ENCODE assay signal across 14 mouse cellular contexts in the genomic region with DNA sequence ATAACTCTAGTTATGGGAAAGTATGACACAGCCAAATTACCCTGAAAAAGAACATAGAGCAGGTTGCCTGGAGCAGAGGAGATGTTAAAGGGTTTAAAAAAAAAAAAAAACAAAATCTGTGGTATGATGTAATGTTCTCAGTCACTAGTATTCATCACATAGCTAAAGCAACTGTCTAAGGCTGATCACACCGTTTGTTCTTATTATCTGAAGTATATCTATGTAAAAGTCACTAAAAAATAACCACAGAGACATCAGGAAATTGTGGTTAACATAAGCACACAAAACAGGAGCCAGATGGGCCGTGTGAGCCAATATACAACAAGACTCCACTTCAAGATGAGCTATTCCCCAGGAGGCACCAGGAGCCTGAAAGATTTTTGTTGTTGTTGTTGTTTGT. TPM values are rescaled to one million over a fixed set of nuclear protein-coding genes. Genes with fewer than 3 reads are reported as not detected.
DNase-seq lines count a peak whose midpoint lies in the region; ATAC-seq and TF ChIP-seq lines count a peak whose summit lies in the region.
"Had no signal": no experiment of that assay in that cellular context is flagged by ENCODE, and none has a peak within 500 bp of the region (broad histone marks: within the 10 kb centered on the region; RNA-seq: fewer than 3 reads in every experiment).

No protein-coding gene starts in this region.

- TF ChIP-seq POLR2A in spleen, adult 2 months (IDR thresholded peaks at IDR 0.05; ENCODE audit: low read depth, low read length) = no peak

- H3K9me3 ChIP-seq in G1E (replicated peaks) = no peaks in the 10 kb centered on the region
- H3K9me3 ChIP-seq: heart, embryonic 13.5 days had no signal

- H3K4me3 ChIP-seq in spleen, adult 2 months (ENCODE audit: extremely low read depth, insufficient read depth, insufficient read length) = peak overlapping the region; percentile 17; the same call in 1 of the 2 replicates
- no peak overlapping the region; the same call in 1 of the 2 replicates for H3K4me3 ChIP-seq in G1E (ENCODE audit: low read depth, low read length)
- H3K4me3 ChIP-seq: heart, embryonic 13.5 days had no signal

- TF ChIP-seq CTCF in spleen, adult 2 months (IDR thresholded peaks at IDR 0.05; ENCODE audit: extremely low read depth, insufficient read depth, insufficient read length, insufficient replicate concordance) = no peak
- no peak for TF ChIP-seq CTCF in G1E (IDR thresholded peaks at IDR 0.05; ENCODE audit: low read depth, low read length)

- 4% methylated on average over 2 of the region's 2 CpGs for WGBS in spleen, adult 2 months

- peak in 1 of 2 experiments; percentile 45 for DNase-seq in spleen, adult 2 months (ENCODE audit: low read depth in 1 of 2, low spot score in 2 of 2)
- DNase-seq in spleen, adult 18-20 months = no peak
- peak; percentile 22 for DNase-seq in G1E (ENCODE audit: low spot score)
- peak; percentile 86 for DNase-seq in naive thymus-derived CD4-positive, alpha-beta T cell, adult 2 months (ENCODE audit: low read depth)
- no peak for DNase-seq in layer of hippocampus, postnatal 25 days (ENCODE audit: extremely low spot score in 1 of 2, low spot score in 1 of 2)
- DNase-seq in c-Kit-positive CD71-positive TER-119-positive erythroid progenitor cells, embryonic 14.5 days (ENCODE audit: low spot score) = no peak
- no peak for DNase-seq in right cerebral cortex, postnatal 14 days
- DNase-seq: cerebellum, postnatal 10 days; kidney, postnatal 10 days; lung, adult 2 months had no signal

- no peaks in the 10 kb centered on the region for H3K36me3 ChIP-seq in spleen, adult 2 months (ENCODE audit: control insufficient read depth, insufficient read depth, low read length)
- H3K36me3 ChIP-seq in G1E (replicated peaks) = peaks cover 26% of the 10 kb centered on the region
- H3K36me3 ChIP-seq: heart, embryonic 13.5 days had no signal

- ATAC-seq in G1E (ENCODE audit: extremely low read depth, insufficient number of reproducible peaks, low FRiP score, poor library complexity, severe bottlenecking) = peak; percentile 59
- peak; percentile 42 to 50; a peak in 3 of 4 replicates for ATAC-seq in hematopoietic stem cell, adult 5-6 weeks (replicated peaks in 1 of 2; ENCODE audit: insufficient read depth in 1 of 2, low FRiP score in 2 of 2, low TSS enrichment in 1 of 2, low read depth in 1 of 2, poor library complexity in 2 of 2, severe bottlenecking in 2 of 2)
- ATAC-seq: intestine, postnatal 0 days; Patski had no signal

- H3K27ac ChIP-seq in spleen, adult 2 months (ENCODE audit: insufficient read depth, low read length) = peak overlapping the region; percentile 67; the same call in 1 of the 2 replicates
- H3K27ac ChIP-seq: heart, embryonic 13.5 days had no signal

- peaks cover 38% of the 10 kb centered on the region for H3K4me1 ChIP-seq in spleen, adult 2 months (ENCODE audit: control insufficient read depth, insufficient read depth, insufficient read length)
- peaks cover 61% of the 10 kb centered on the region for H3K4me1 ChIP-seq in G1E (ENCODE audit: insufficient read depth, low read depth, low read length)

- no peaks in the 10 kb centered on the region for H3K27me3 ChIP-seq in spleen, adult 2 months (ENCODE audit: control insufficient read depth, insufficient read depth, low read length)
- H3K27me3 ChIP-seq in G1E (ENCODE audit: insufficient read depth, low read length) = no peaks in the 10 kb centered on the region
- H3K27me3 ChIP-seq: heart, embryonic 13.5 days; Patski had no signal

RNA-seq across cellular contexts. Expression of a gene that starts 41.8 kb away (rescaled TPM):
- 76.3 and 77.7 TPM in 2 replicates for polyA plus RNA-seq in spleen, adult 2 months (2012; rRNA removed)
- total RNA-seq in G1E (2014; fragmentation: Nextera tagmentation) (115 and 128 TPM in 2 replicates), G1E (2017) (51.5 and 57.3 TPM in 2 replicates)
- polyA plus RNA-seq in G1E (2012) = 90.7 and 96.3 TPM in 2 replicates
- 99.2 and 109 TPM in 2 replicates for total RNA-seq in hematopoietic stem cell, adult 5-6 weeks (2017)
- total RNA-seq in layer of hippocampus, postnatal 25 days (2021) = 100 to 1,000 TPM; 147 to 171 TPM

Comparison
In these comparisons a context has a peak if more than half of its experiments do, and no peak if none do; other contexts are left out.
1. DNase-seq: peak in G1E (single experiment) and naive thymus-derived CD4-positive, alpha-beta T cell, adult 2 months (single experiment); none in spleen, adult 18-20 months (0 of 2), layer of hippocampus, postnatal 25 days (0 of 2), c-Kit-positive CD71-positive TER-119-positive erythroid progenitor cells, embryonic 14.5 days (single experiment) and right cerebral cortex, postnatal 14 days (single experiment).